9 mouse cellular contexts compared by ENCODE assay signal in genomic region chr7:49882694-49883389, GRCm38 (mm10). TPM values are rescaled to one million over a fixed set of nuclear protein-coding genes. Genes with fewer than 3 reads are reported as not detected.
A peak's percentile ranks its signal among the peaks of the same experiment; 100 is the strongest.
DNase-seq lines count a peak whose midpoint lies in the region; ATAC-seq lines count a peak whose summit lies in the region.
"Had no signal": no experiment of that assay in that cellular context is flagged by ENCODE, and none has a peak within 500 bp of the region (broad histone marks: within the 10 kb centered on the region; RNA-seq: fewer than 3 reads in every experiment).

No protein-coding gene starts in this region.

- H3K4me2 ChIP-seq in heart, embryonic 15.5 days: peak overlapping the region; percentile 45
- 0 out of 2 replicates have a peak overlapping the region, but pooled peaks have one; percentile 15 for H3K4me2 ChIP-seq in hindbrain, embryonic 12.5 days (replicated peaks)
- H3K4me2 ChIP-seq: limb, embryonic 15.5 days had no signal

- no peak overlapping the region for H3K4me3 ChIP-seq in heart, embryonic 15.5 days
- H3K4me3 ChIP-seq in hindbrain, embryonic 12.5 days: no peak overlapping the region
- H3K4me3 ChIP-seq: limb, embryonic 15.5 days had no signal

- no peak overlapping the region for H3K27ac ChIP-seq in heart, embryonic 15.5 days
- H3K27ac ChIP-seq in hindbrain, embryonic 12.5 days: peak overlapping the region; percentile 81
- H3K27ac ChIP-seq: limb, embryonic 15.5 days had no signal

- no peak for ATAC-seq in heart, embryonic 15.5 days (replicated peaks; ENCODE audit: insufficient number of reproducible peaks, insufficient read depth, low FRiP score, low read depth)
- peak; percentile 67 for ATAC-seq in hindbrain, embryonic 12.5 days (ENCODE audit: low FRiP score)
- peak; percentile 65; the same call in 1 of the 2 replicates for ATAC-seq in megakaryocyte-erythroid progenitor cell, adult 5-6 weeks (replicated peaks; ENCODE audit: low FRiP score, low TSS enrichment, poor library complexity, severe bottlenecking)
- ATAC-seq in monocyte, adult 5-6 weeks (replicated peaks; ENCODE audit: insufficient number of reproducible peaks, low FRiP score, low TSS enrichment, poor library complexity, severe bottlenecking): no peak
- ATAC-seq in CD4-positive, CD25-positive, alpha-beta regulatory T cell, adult 4 months: no peak

- no peak for DNase-seq in heart, postnatal 4 days
- DNase-seq in MN1 (ENCODE audit: low spot score): peak; percentile 20
- no peak for DNase-seq in layer of hippocampus, postnatal 14 days (ENCODE audit: low spot score in 2 of 2)

- H3K4me1 ChIP-seq in heart, embryonic 15.5 days (replicated peaks): peaks cover 13% of the 10 kb centered on the region
- peaks cover 15% of the 10 kb centered on the region for H3K4me1 ChIP-seq in hindbrain, embryonic 12.5 days

- no peaks in the 10 kb centered on the region for H3K9me3 ChIP-seq in heart, embryonic 15.5 days (replicated peaks)
- no peaks in the 10 kb centered on the region for H3K9me3 ChIP-seq in hindbrain, embryonic 12.5 days (replicated peaks)
- H3K9me3 ChIP-seq: limb, embryonic 15.5 days had no signal

- no peaks in the 10 kb centered on the region for H3K27me3 ChIP-seq in heart, embryonic 15.5 days
- no peaks in the 10 kb centered on the region for H3K27me3 ChIP-seq in hindbrain, embryonic 12.5 days
- H3K27me3 ChIP-seq: limb, embryonic 15.5 days had no signal

- WGBS in heart, embryonic 15.5 days: 15% methylated on average over 16 of the region's 16 CpGs
- 25% methylated on average over 16 of the region's 16 CpGs for WGBS in hindbrain, embryonic 12.5 days

- no peaks in the 10 kb centered on the region for H3K36me3 ChIP-seq in heart, embryonic 15.5 days
- H3K36me3 ChIP-seq in hindbrain, embryonic 12.5 days: no peaks in the 10 kb centered on the region
- H3K36me3 ChIP-seq: limb, embryonic 15.5 days had no signal

- H3K9ac ChIP-seq in heart, embryonic 15.5 days: no peak overlapping the region
- H3K9ac ChIP-seq in hindbrain, embryonic 12.5 days: no peak overlapping the region
- H3K9ac ChIP-seq: limb, embryonic 15.5 days had no signal

RNA-seq across cellular contexts. Expression of gene Slc6a5, which starts 27.1 kb away (rescaled TPM):
- 0.04 TPM in 1 of 2 replicates, not detected in the other for polyA plus RNA-seq in heart, embryonic 15.5 days (2015; fragmentation: Nextera tagmentation; extraction: Ambion mirVana)
- total RNA-seq in heart, postnatal 4 days (2021): not detected
- polyA plus RNA-seq in hindbrain, embryonic 12.5 days (2016; fragmentation: Nextera tagmentation; extraction: Ambion mirVana): 8.2 and 10.0 TPM in 2 replicates
- total RNA-seq in megakaryocyte-erythroid progenitor cell, adult 5-6 weeks (2014; fragmentation: Nextera tagmentation): not detected in 2 replicates
- total RNA-seq in megakaryocyte-erythroid progenitor cell, adult 5-6 weeks (2017): not detected in 2 replicates
- total RNA-seq in layer of hippocampus, postnatal 14 days (2021): under 1 TPM; 0.12 to 0.14 TPM
- not detected in 3 replicates for total RNA-seq in monocyte, adult 5-6 weeks (2017)
- polyA plus RNA-seq in CD4-positive, CD25-positive, alpha-beta regulatory T cell, adult 4 months (2017; shearing (Covaris generic)): not detected

Comparison
In these comparisons a context has a peak if more than half of its experiments do, and no peak if none do; other contexts are left out.
1. ATAC-seq: peak in hindbrain, embryonic 12.5 days (single experiment) and megakaryocyte-erythroid progenitor cell, adult 5-6 weeks (single experiment); none in heart, embryonic 15.5 days (single experiment), monocyte, adult 5-6 weeks (single experiment) and CD4-positive, CD25-positive, alpha-beta regulatory T cell, adult 4 months (single experiment).